Mouse (Mus musculus) limb, embryonic 15.5 days (tissue): ENCODE data around the gene Clec2l. TPM values are rescaled to one million over a fixed set of nuclear protein-coding genes. Genes with fewer than 3 reads are reported as not detected.
A peak's percentile ranks its signal among the peaks of the same experiment; 100 is the strongest.
"Not testable (repeated sequence)": the region's sequence is repeated elsewhere in the genome, so short reads cannot be mapped to it uniquely, and the experiment has no call there.

Experiments used
- ATAC-seq: fragments of 200-750 bp; cut with Nextera tagmentation; 2 replicates; pipeline ENCODE4 v1.8.0; 2017; ENCODE audit warnings: low read depth, moderate TSS enrichment; ENCODE audit not compliant: insufficient number of reproducible peaks, low FRiP score, low TSS enrichment
- H3K27ac ChIP-seq: fragments of 300-500 bp; sonication (generic); 2 replicates; pipeline ENCODE4 v1.5.1; 2015; ENCODE audit warnings: moderate library complexity, mild to moderate bottlenecking, inconsistent platforms
- H3K27me3 ChIP-seq: fragments of 300-500 bp; sonication (generic); 2 replicates; pipeline ENCODE4 v1.6.1; 2015; ENCODE audit warnings: inconsistent platforms
- H3K36me3 ChIP-seq: fragments of 300-500 bp; sonication (generic); 2 replicates; pipeline ENCODE4 v1.6.1; 2015; ENCODE audit warnings: inconsistent platforms
- H3K4me1 ChIP-seq: fragments of 300-500 bp; sonication (generic); 2 replicates; pipeline ENCODE4 v1.6.1; 2015; ENCODE audit warnings: inconsistent platforms
- H3K4me2 ChIP-seq: fragments of 300-500 bp; sonication (generic); 2 replicates; pipeline ENCODE4 v1.6.1; 2015; ENCODE audit warnings: mild to moderate bottlenecking, inconsistent platforms
- H3K4me3 ChIP-seq: fragments of 300-500 bp; sonication (generic); 2 replicates; pipeline ENCODE4 v1.5.1; 2015; ENCODE audit warnings: mild to moderate bottlenecking, inconsistent platforms
- H3K9ac ChIP-seq: fragments of 300-500 bp; sonication (generic); 2 replicates; pipeline ENCODE4 v1.6.1; 2015; ENCODE audit warnings: inconsistent platforms
- H3K9me3 ChIP-seq: fragments of 300-500 bp; sonication (generic); 2 replicates; pipeline ENCODE4 v1.6.1; 2016; ENCODE audit warnings: inconsistent platforms
- WGBS: fragments of 180-500 bp; shearing (Covaris S2); methylation state at CpG from one replicate; pipeline ENCODE4 v1.1.7; 2015; 5-methylcytosine and 5-hydroxymethylcytosine counted together
- polyA plus RNA-seq: library from polyadenylated mRNA; unstranded; fragments of >200 nt; fragmentation: Nextera tagmentation; extraction: Ambion mirVana; gene quantifications from 2 replicates; pipeline ENCODE4 v1.2.1, GENCODE M21; 2015

Gene Clec2l
- polyA plus RNA-seq, 1 experiment from 2014 or later, result 2.5 TPM

DNA sequence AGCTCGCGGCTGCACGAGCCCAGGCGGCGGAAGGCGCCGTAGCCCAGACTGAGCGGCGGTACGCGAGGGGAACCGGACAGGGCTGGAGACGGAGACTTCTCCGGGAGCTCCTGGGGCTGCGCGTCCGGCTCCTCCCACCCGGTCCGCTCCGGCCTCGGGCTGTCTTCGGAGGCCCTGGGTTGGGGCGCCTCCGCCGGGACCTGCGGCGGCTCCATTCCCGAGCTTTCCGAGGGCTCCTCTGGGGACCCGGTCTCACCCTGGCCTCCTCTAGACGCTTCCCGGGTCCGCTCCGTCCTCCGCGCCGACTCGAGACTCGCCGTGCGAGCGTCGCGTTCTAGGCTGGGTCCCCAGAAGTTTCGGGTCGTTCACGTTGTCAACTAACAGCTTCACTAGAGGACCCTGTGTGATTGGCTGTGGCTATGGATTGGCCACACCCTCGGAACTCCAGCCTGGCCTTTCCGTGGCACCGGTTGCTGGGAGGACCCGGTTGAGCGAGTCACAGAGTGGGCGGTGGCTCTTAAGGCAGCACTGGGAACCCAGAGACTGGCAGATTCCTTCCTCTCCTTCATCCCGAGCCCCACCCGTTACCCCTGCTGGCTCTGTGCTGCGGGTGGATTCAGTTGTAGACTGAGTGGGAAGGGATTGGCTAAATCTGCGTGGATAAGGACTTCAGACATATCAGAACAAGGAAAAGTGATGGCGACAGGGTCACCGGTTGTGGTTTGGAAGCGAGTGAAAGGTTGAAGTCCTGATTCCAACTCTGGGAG, 25.8 kb upstream of the Clec2l start, which contains the start of gene Klrg2:
Gene Klrg2 (minus strand): TSS at position 391 of the 767 bp plus-strand sequence.
- Histone ChIP-seq H3K9ac (peak within 1 kb of the TSS; percentile 48), H3K27me3 (peaks cover 83% of the 10 kb centered on the region), H3K36me3 (no peaks in the 10 kb centered on the region), H3K4me2 (peak within 1 kb of the TSS; percentile 99), H3K4me3 (peak within 1 kb of the TSS; percentile 51), H3K9me3 (no peaks in the 10 kb centered on the region), H3K27ac (no peak within 1 kb of the TSS; the same call in 1 of the 2 replicates), H3K4me1 (peaks cover 20% of the 10 kb centered on the region)
- WGBS, result 1% methylated on average over 60 of the region's 60 CpGs
- peak; percentile 73 for ATAC-seq

DNA sequence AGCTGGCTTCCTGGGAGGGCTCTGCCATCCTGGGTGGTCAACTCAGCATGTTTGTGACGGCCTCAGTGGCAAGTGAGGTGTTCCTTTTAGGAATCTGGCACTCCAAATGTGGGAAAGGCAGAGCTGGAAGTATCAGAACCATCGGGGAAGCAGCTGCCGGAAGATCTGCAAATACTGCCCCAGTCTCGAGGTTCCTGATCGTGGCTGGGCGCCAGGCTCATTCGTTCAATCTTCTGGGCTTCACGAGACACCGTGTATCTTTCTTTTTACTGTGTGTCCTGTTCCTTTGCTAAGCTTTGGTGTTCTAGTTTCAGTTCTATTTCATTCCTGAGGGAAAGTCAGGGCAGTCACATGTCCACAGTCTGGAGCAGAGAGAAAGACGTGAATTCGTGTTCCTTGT, 22.5 kb upstream of the Clec2l start:
- Histone ChIP-seq H3K36me3 (no peaks in the 10 kb centered on the region), H3K9me3 (no peaks in the 10 kb centered on the region), H3K27ac (no peak overlapping the region), H3K27me3 (peaks cover 64% of the 10 kb centered on the region), H3K9ac (no peak overlapping the region), H3K4me3 (no peak overlapping the region), H3K4me1 (peaks cover 20% of the 10 kb centered on the region), H3K4me2 (no peak overlapping the region)
- ATAC-seq, result no peak
- 57% methylated on average over 11 of the region's 11 CpGs for WGBS

DNA sequence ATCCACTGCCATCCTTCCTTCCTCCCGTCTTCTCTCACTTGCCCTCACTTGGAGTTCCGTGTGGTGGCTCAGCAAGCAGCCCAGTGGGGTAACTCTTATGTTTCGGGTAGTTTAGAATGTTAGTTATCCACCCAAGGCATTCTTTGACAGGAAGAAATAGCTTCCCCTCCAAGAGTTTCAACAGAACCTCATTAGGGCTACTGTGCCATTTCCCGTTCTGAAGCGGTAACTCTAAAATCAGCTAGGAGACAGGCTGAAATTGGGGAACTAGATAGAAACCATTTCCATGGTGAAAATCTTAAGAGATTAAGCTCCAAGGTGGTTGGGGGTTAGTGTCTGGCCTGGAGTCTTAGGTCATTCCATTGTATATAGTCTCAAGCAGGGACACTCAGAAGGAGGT, 21.6 kb upstream of the Clec2l start:
- no peak overlapping the region for H3K4me2 ChIP-seq
- 64% methylated on average over 5 of the region's 5 CpGs for WGBS
- no peak for ATAC-seq
- peaks cover 12% of the 10 kb centered on the region for H3K4me1 ChIP-seq
- H3K27me3 ChIP-seq, result peaks cover 56% of the 10 kb centered on the region
- H3K36me3 ChIP-seq, result no peaks in the 10 kb centered on the region
- H3K4me3 ChIP-seq, result no peak overlapping the region
- no peaks in the 10 kb centered on the region for H3K9me3 ChIP-seq
- H3K27ac ChIP-seq, result no peak overlapping the region
- no peak overlapping the region for H3K9ac ChIP-seq

DNA sequence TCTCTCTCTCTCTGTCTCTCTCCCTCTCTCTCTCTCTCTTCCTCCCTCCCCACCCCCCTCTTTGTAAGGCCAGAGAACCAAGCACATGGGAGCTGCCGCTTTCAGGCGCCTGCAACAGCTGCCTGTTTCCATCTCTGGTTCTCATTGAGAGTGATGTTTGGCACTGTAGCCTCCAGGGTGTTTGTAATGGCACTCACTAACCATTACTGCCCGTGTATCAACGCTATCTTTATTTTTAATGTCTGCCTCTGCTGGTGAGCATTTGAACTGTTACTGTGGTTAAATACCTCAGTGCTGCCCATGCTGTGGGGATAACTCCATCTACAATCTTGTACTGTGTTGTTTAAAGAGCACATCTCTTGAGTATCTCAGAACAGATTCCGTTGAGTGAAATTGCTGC, 21.2 kb upstream of the Clec2l start:
- no peak overlapping the region for H3K4me2 ChIP-seq
- H3K36me3 ChIP-seq, result no peaks in the 10 kb centered on the region
- no peak overlapping the region for H3K27ac ChIP-seq
- WGBS, result 29% methylated on average over 5 of the region's 5 CpGs
- H3K4me1 ChIP-seq, result peaks cover 8% of the 10 kb centered on the region
- H3K9me3 ChIP-seq, result no peaks in the 10 kb centered on the region
- no peak overlapping the region for H3K9ac ChIP-seq
- ATAC-seq, result no peak
- no peak overlapping the region for H3K4me3 ChIP-seq
- peaks cover 51% of the 10 kb centered on the region for H3K27me3 ChIP-seq

DNA sequence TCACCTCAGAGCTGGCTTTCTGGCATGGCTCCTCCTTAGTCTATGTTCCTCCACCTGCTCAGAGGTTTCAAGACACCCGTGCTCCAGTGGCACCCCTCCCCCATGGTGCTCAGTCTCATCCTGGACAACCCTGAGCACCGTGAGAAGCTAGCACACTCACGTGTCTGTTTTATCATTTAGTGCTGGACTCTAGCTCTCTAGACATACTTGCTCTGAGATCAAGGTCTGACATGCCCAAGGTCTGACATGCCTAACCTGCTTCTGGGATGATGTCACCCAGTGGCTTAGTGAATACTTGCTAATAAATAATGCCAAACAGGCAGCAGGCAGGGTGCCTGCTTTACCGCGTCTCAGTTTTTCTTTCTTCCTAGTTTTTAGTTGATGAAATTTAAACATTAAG, 20.3 kb upstream of the Clec2l start:
- no peak overlapping the region for H3K27ac ChIP-seq
- H3K27me3 ChIP-seq, result peaks cover 42% of the 10 kb centered on the region
- no peak overlapping the region for H3K4me2 ChIP-seq
- H3K9ac ChIP-seq, result no peak overlapping the region
- H3K4me1 ChIP-seq, result no peaks in the 10 kb centered on the region
- no peak overlapping the region for H3K4me3 ChIP-seq
- H3K9me3 ChIP-seq, result no peaks in the 10 kb centered on the region
- H3K36me3 ChIP-seq, result no peaks in the 10 kb centered on the region
- WGBS, result 44% methylated on average over 5 of the region's 5 CpGs
- ATAC-seq, result no peak

DNA sequence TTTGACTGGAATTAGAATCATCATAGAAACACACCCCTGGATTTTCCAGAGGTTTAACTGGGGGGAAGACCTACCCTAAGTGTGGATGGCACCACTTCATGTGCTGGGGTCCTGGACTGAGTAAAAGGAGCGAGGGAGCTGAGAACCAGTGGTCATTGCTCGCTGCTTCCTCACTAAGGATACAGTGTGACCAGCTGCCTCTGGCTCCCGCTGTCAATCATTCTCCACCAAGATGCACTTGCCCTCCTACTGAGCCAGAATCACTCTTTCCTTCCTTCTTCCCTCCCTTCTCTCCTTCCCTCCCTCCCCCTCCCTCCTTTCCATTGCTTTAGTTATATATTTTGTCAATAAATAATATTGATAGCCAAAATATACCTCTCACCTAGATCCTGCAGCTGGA, 19.8 kb upstream of the Clec2l start:
- Histone ChIP-seq H3K36me3 (no peaks in the 10 kb centered on the region), H3K9ac (no peak overlapping the region), H3K27me3 (peaks cover 37% of the 10 kb centered on the region), H3K9me3 (no peaks in the 10 kb centered on the region), H3K4me3 (no peak overlapping the region), H3K4me2 (no peak overlapping the region), H3K4me1 (no peaks in the 10 kb centered on the region), H3K27ac (no peak overlapping the region)
- ATAC-seq, result no peak
- WGBS, result 71% methylated on average over 3 of the region's 3 CpGs

DNA sequence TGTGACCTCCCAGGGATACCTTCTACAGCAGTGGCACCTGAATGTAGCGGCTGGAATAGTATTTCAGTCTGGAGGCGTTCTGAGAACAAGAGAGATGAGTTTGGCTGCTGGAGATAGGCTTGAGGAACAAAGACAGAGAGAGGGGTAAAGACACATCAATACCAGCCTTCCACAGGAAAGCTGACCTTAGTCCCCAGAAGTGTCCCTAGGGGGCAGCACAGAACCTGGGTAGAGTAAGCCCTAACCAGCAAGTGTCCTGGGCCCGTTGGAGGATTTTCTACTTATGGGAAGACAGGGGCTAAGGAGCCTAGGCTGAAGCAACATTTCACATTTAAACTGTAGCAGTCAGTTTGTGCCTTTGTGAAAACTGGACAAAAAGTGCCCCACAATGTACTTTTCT, 13.3 kb upstream of the Clec2l start:
- Histone ChIP-seq H3K4me1 (no peaks in the 10 kb centered on the region), H3K9ac (no peak overlapping the region), H3K27ac (no peak overlapping the region), H3K36me3 (no peaks in the 10 kb centered on the region), H3K9me3 (no peaks in the 10 kb centered on the region), H3K4me3 (no peak overlapping the region), H3K4me2 (no peak overlapping the region), H3K27me3 (no peaks in the 10 kb centered on the region)
- 65% methylated on average over 3 of the region's 3 CpGs for WGBS
- no peak for ATAC-seq

DNA sequence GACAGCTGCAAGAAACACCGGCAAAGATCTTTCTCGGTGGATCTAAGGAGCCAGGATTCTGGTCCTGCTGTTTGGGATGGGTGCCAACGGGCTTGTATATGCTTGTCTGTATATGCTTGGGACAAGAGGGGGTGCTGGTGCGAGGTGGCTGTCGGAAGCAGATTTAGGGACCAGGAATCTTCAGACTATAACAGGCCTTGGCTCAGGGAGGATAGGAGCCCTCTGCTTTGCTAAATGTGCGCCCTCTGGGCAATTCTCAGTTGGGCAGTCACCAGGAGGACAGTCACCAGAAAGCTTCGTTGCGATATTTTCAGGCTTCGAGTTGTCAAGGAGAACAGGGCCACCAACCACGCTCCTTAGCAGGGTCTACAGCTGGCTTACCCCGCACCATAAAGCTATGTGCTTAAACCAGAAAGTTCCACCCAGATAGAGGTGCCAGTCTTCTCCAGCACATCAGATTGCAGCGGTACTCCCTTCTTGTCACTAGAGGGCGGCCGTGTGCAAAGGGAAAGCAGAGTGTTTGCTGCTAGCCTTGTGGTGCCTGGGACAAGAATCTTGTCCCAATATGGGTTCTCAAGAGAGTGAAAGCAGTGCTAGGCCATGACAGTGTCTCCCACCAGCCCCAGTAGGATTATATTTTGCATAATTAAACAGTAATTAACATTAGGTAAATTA, 12.5 kb upstream of the Clec2l start:
- H3K36me3 ChIP-seq, result no peaks in the 10 kb centered on the region
- no peaks in the 10 kb centered on the region for H3K4me1 ChIP-seq
- no peak overlapping the region for H3K4me3 ChIP-seq
- H3K9ac ChIP-seq, result no peak overlapping the region
- H3K4me2 ChIP-seq, result no peak overlapping the region
- H3K27me3 ChIP-seq, result no peaks in the 10 kb centered on the region
- 35% methylated on average over 14 of the region's 14 CpGs for WGBS
- no peak for ATAC-seq
- H3K27ac ChIP-seq, result no peak overlapping the region
- no peaks in the 10 kb centered on the region for H3K9me3 ChIP-seq

DNA sequence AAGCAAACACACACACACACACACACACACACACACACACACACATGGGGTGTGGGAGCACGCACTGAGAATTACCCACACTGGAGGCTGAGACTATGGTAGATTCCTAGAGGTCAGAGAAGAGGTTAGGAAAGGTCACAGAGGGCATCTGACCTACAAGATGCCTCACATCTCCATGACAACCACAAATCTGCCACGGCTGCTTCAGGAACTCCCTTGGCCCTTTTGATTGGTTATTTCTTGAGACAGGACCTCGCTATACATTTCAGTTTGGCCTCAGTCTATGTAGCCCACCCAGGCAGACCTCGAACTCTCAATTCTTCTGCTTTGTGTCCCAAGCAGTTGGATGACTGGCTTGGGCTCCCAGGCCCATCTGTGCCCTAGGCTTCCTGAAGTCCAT, 1.2 kb upstream of the Clec2l start:
- Histone ChIP-seq H3K9me3 (no peaks in the 10 kb centered on the region), H3K9ac (no peak overlapping the region), H3K4me1 (0 out of 2 replicates have a peak, but pooled peaks cover 9% of the 10 kb centered on the region), H3K4me3 (no peak overlapping the region), H3K27me3 (peaks cover 33% of the 10 kb centered on the region), H3K27ac (no peak overlapping the region), H3K4me2 (no peak overlapping the region), H3K36me3 (no peaks in the 10 kb centered on the region)
- no peak for ATAC-seq
- WGBS, result 72% methylated on average over 4 of the region's 4 CpGs

DNA sequence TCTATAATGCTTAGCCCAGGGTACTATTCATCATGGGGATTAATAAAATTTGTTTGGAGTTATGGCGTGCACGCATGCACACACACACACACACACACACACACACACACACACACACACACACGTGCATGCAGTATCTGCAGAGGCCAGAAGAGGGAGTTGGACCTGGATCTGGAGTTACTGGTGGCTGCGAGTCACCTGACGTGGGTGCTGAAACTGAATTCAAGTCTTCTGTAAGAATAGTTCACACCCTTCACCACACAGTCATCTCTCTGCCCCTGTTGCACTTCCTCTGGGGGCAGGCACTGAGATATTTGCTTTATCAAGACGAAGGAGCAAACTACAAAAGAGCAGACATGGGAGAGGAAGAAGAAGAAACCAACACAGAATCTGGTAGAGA, 6.7 kb downstream of the Clec2l start:
- H3K27ac ChIP-seq, result no peak overlapping the region
- H3K9ac ChIP-seq, result no peak overlapping the region
- H3K9me3 ChIP-seq, result no peaks in the 10 kb centered on the region
- H3K4me3 ChIP-seq, result no peak overlapping the region
- no peak for ATAC-seq
- H3K4me2 ChIP-seq, result no peak overlapping the region
- H3K4me1 ChIP-seq, result no peaks in the 10 kb centered on the region
- H3K27me3 ChIP-seq, result peaks cover 5% of the 10 kb centered on the region
- WGBS, result 63% methylated on average over 6 of the region's 6 CpGs
- H3K36me3 ChIP-seq, result no peaks in the 10 kb centered on the region

DNA sequence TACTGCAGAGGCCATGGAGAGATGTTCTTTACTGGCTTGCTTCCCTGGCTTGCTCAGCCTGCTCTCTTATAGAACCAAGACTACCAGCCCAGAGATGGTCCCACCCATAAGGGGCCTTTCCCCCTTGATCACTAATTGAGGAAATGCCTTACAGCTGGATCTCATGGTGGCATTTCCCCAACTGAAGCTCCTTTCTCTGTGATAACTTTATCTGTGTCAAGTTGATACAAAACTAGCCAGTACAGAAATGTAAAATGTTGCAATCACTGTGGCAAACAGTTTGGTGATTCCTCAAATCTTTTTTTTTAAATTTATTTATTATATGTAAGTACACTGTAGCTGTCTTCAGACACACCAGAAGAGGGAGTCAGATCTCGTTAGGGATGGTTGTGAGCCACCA, 7.6 kb downstream of the Clec2l start:
- H3K9ac ChIP-seq, ATAC-seq, H3K27ac ChIP-seq, H3K4me1 ChIP-seq, H3K4me2 ChIP-seq, H3K27me3 ChIP-seq, H3K9me3 ChIP-seq, H3K36me3 ChIP-seq, H3K4me3 ChIP-seq: not testable (repeated sequence)
- WGBS, result 82% methylated on average over 1 of the region's 1 CpGs

DNA sequence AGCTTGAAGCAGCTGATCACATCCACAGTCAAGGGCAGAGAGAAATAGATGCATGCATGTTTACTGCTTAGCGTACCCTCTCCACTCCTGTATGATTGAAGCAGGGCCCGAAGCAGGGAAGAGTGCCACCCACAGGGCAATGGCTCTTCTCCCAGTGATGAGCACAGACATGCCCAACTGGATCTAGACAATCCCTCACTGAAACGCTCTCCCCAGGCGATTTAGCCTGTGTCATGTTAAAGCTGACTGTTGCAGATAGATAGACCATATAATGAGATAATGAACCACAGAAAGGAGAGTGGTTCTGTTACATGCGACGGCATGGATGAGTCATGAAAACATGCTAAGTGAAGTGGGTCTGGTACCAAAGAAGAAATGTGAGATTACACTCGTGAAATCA, 8.4 kb downstream of the Clec2l start:
- H3K27ac ChIP-seq, result no peak overlapping the region
- no peaks in the 10 kb centered on the region for H3K9me3 ChIP-seq
- H3K27me3 ChIP-seq, result no peaks in the 10 kb centered on the region
- no peak overlapping the region for H3K4me3 ChIP-seq
- H3K36me3 ChIP-seq, result no peaks in the 10 kb centered on the region
- no peak overlapping the region for H3K4me2 ChIP-seq
- no peak overlapping the region for H3K9ac ChIP-seq
- no peaks in the 10 kb centered on the region for H3K4me1 ChIP-seq
- no peak for ATAC-seq
- 75% methylated on average over 7 of the region's 7 CpGs for WGBS
